Mouse (Mus musculus): Measurements from ENCODE around the gene Gm49392.
"Not testable (repeated sequence)": the region's sequence is repeated elsewhere in the genome, so short reads cannot be mapped to it uniquely, and the experiment has no call there.

Gene Gm49392

DNA sequence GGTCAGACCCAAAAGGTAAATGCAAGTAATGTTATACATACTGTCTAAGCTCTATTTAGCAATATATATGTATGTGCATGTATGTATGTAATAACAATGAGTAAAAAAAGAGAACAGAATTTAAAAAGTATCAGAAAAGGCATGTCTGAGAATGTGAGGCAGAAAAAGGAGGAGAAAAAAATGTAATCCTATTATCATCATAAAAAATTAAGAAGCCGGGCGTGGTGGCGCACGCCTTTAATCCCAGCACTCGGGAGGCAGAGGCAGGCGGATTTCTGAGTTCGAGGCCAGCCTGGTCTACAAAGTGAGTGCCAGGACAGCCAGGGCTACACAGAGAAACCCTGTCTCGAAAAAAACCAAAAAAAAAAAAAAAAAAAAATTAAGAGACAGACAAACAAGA is at the start of gene Gm49392:
Gm49392 (minus strand) TSS at position 101 of the 400 bp plus-strand sequence.
- not testable (repeated sequence) for H3K4me1 ChIP-seq (replicated peaks; ENCODE audit: low read depth, low read length); H3K9me3 ChIP-seq (ENCODE audit: low read length); H3K36me3 ChIP-seq (ENCODE audit: insufficient read depth, low read length); H3K27me3 ChIP-seq (ENCODE audit: insufficient read depth, low read length); H3K4me3 ChIP-seq (replicated peaks; ENCODE audit: low read length)

GRCm38 (mm10) chr13:60941884-60942283 is 45.2 kb upstream of the Gm49392 start, which contains the start of gene Tpbpa:
Tpbpa (minus strand) TSS chr13:60941984.
- not testable (repeated sequence) for H3K27me3 ChIP-seq (ENCODE audit: insufficient read depth, low read length); H3K36me3 ChIP-seq (ENCODE audit: insufficient read depth, low read length); H3K4me3 ChIP-seq (replicated peaks; ENCODE audit: low read length); H3K4me1 ChIP-seq (replicated peaks; ENCODE audit: low read depth, low read length); H3K9me3 ChIP-seq (ENCODE audit: low read length)

DNA sequence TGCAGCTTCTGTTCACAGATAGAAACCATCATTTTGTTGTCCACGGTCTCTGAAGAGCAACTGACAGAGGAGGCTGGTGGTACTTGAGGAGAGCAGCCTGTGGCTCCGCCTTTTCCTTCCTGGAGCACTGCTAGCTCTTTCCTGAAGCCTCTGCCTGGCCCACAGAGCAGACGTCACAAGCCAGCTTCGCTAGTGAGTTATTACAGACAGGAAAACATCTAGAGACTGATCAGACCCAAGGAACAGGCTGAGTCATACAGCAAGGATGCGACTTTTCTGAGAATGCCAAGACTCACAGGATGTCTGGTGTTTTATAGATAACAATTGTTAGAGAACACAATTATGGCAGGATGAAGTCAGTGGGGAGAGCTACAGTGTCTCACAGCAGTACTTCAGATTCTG is 39.8 kb upstream of the Gm49392 start, which contains the start of the genes Gm49391 and Ctla2a:
Gm49391 (minus strand) TSS at position 72 of the 402 bp plus-strand sequence.
Ctla2a (minus strand) TSS at position 126 of the 402 bp plus-strand sequence.
- Histone ChIP-seq H3K4me3 (replicated peaks; ENCODE audit: low read length) (no peak within 1 kb of the TSS), H3K36me3 (ENCODE audit: insufficient read depth, low read length) (no peaks in the 10 kb centered on the region), H3K9me3 (ENCODE audit: low read length) (no peaks in the 10 kb centered on the region), H3K4me1 (replicated peaks; ENCODE audit: low read depth, low read length) (no peaks in the 10 kb centered on the region), H3K27me3 (ENCODE audit: insufficient read depth, low read length) (no peaks in the 10 kb centered on the region)
- no peak for TF ChIP-seq POU5F1 (IDR thresholded peaks at IDR 0.05; ENCODE audit: borderline replicate concordance, low read length)

DNA sequence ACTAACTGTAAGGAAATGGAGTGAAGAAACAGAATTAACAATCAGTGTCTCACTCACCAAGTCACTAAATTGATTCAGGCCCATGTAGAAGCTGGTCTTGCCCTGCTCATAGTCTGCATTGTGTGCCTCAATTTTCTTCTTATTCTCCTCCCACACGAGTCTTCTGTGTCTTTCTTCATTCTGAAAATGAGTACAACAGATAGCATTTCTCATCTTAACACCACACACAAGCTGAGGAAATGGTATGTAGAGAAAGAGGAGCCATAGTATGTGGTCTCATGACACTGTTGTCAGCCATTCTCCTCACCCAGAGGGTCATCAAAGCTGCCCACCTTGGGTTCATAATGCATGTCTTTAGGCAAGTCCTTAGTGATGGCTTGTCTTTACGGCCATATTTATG is 38.8 kb upstream of the Gm49392 start, which contains the start of gene Gm49393:
Gm49393 (minus strand) TSS at position 101 of the 400 bp plus-strand sequence.
- not testable (repeated sequence) for H3K27me3 ChIP-seq (ENCODE audit: insufficient read depth, low read length); H3K4me3 ChIP-seq (replicated peaks; ENCODE audit: low read length); H3K36me3 ChIP-seq (ENCODE audit: insufficient read depth, low read length); H3K4me1 ChIP-seq (replicated peaks; ENCODE audit: low read depth, low read length); H3K9me3 ChIP-seq (ENCODE audit: low read length)

GRCm38 (mm10) chr13:60904780-60905179 is 8.1 kb upstream of the Gm49392 start, which contains the start of gene Tpbpb:
Tpbpb (minus strand) TSS chr13:60904880.
- H3K4me3 ChIP-seq (replicated peaks; ENCODE audit: low read length); H3K4me1 ChIP-seq (replicated peaks; ENCODE audit: low read depth, low read length); H3K9me3 ChIP-seq (ENCODE audit: low read length); H3K36me3 ChIP-seq (ENCODE audit: insufficient read depth, low read length); H3K27me3 ChIP-seq (ENCODE audit: insufficient read depth, low read length): not testable (repeated sequence)

DNA sequence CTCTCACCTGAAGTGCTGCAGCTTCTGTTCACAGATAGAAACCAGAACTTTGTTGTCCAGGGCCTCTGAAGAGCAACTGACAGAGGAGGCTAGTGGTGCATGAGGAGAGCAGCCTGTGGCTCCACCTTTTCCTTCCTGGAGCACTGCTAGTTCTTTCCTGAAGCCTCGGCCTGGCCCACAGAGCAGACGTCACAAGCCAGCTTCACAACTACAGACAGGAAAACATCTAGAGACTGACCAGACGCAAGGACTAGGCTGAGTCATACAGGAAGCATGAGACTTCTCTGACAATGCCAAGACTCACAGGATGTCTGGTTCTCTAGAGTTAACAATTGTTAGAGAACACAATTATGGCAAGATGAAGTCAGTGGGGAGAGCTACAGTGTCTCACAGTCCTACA is 634 bp upstream of the Gm49392 start, which contains the start of gene Ctla2b:
Ctla2b (minus strand) TSS at position 120 of the 400 bp plus-strand sequence.
- Histone ChIP-seq H3K4me3 (replicated peaks; ENCODE audit: low read length) (no peak within 1 kb of the TSS), H3K4me1 (replicated peaks; ENCODE audit: low read depth, low read length) (no peaks in the 10 kb centered on the region)
- TF ChIP-seq CTCF (conservative IDR thresholded peaks at IDR 0.05; ENCODE audit: low read length) (no peak), POU5F1 (IDR thresholded peaks at IDR 0.05; ENCODE audit: borderline replicate concordance, low read length) (no peak), NANOG (IDR thresholded peaks at IDR 0.05; ENCODE audit: borderline replicate concordance, low read length) (no peak)

GRCm38 (mm10) chr13:60895406-60896160 is 1.1 kb downstream of the Gm49392 start:
- Histone ChIP-seq H3K4me3 (replicated peaks; ENCODE audit: low read length) (no peak overlapping the region), H3K4me1 (replicated peaks; ENCODE audit: low read depth, low read length) (no peaks in the 10 kb centered on the region), H3K27me3 (ENCODE audit: insufficient read depth, low read length) (no peaks in the 10 kb centered on the region), H3K36me3 (ENCODE audit: insufficient read depth, low read length) (no peaks in the 10 kb centered on the region), H3K9me3 (ENCODE audit: low read length) (no peaks in the 10 kb centered on the region)
- TF ChIP-seq CTCF (conservative IDR thresholded peaks at IDR 0.05; ENCODE audit: low read length) (no peak), POU5F1 (IDR thresholded peaks at IDR 0.05; ENCODE audit: borderline replicate concordance, low read length) (no peak), NANOG (IDR thresholded peaks at IDR 0.05; ENCODE audit: borderline replicate concordance, low read length) (no peak)

More for the DNA sequence above, 634 bp upstream of the Gm49392 start, which contains the start of gene Ctla2b:
- no peaks in the 10 kb centered on the region for H3K27me3 ChIP-seq (ENCODE audit: insufficient read depth, low read length)
- H3K36me3 ChIP-seq (ENCODE audit: insufficient read depth, low read length) = no peaks in the 10 kb centered on the region
- H3K9me3 ChIP-seq (ENCODE audit: low read length) = no peaks in the 10 kb centered on the region

- no peaks in the 10 kb centered on the region for H3K36me3 ChIP-seq (ENCODE audit: insufficient read depth, low read length)
- H3K9me3 ChIP-seq (ENCODE audit: low read length) = no peaks in the 10 kb centered on the region
- no peaks in the 10 kb centered on the region for H3K4me1 ChIP-seq (replicated peaks; ENCODE audit: low read depth, low read length)
- no peak overlapping the region for H3K4me3 ChIP-seq (replicated peaks; ENCODE audit: low read length)
- TF ChIP-seq POU5F1 (IDR thresholded peaks at IDR 0.05; ENCODE audit: borderline replicate concordance, low read length) = no peak
- no peaks in the 10 kb centered on the region for H3K27me3 ChIP-seq (ENCODE audit: insufficient read depth, low read length)
Measured at GRCm38 (mm10) chr13:60892301-60892700, 4.4 kb downstream of the Gm49392 start.

GRCm38 (mm10) chr13:60864281-60864680 is 32.4 kb downstream of the Gm49392 start, which contains the start of gene 4930486L24Rik:
4930486L24Rik (minus strand) TSS chr13:60864475.
- H3K4me3 ChIP-seq (replicated peaks; ENCODE audit: low read length) = no peak within 1 kb of the TSS
- no peaks in the 10 kb centered on the region for H3K27me3 ChIP-seq (ENCODE audit: insufficient read depth, low read length)
- TF ChIP-seq POU5F1 (IDR thresholded peaks at IDR 0.05; ENCODE audit: borderline replicate concordance, low read length) (no peak), NANOG (IDR thresholded peaks at IDR 0.05; ENCODE audit: borderline replicate concordance, low read length) (no peak), CTCF (conservative IDR thresholded peaks at IDR 0.05; ENCODE audit: low read length) (no peak)
- no peaks in the 10 kb centered on the region for H3K36me3 ChIP-seq (ENCODE audit: insufficient read depth, low read length)
- H3K4me1 ChIP-seq (replicated peaks; ENCODE audit: low read depth, low read length) = no peaks in the 10 kb centered on the region
- H3K9me3 ChIP-seq (ENCODE audit: low read length) = no peaks in the 10 kb centered on the region
